Mouse (Mus musculus): ENCODE data around the gene Atp5s. TPM values are rescaled to one million over a fixed set of nuclear protein-coding genes. Genes with fewer than 3 reads are reported as not detected.

Atp5s gene
- polyA plus RNA-seq, 1 experiment from 2014 or later: 20.6 TPM

- ATAC-seq (ENCODE audit: low FRiP score, low TSS enrichment) (peak; percentile 8; the same call in 1 of the 2 replicates), DNase-seq (ENCODE audit: low spot score) (peak; percentile 23)
- 0 out of 2 replicates have a peak, but pooled peaks cover 3% of the 10 kb centered on the region for H3K36me3 ChIP-seq (ENCODE audit: control insufficient read depth, insufficient read depth, low read length)
- peak overlapping the region; percentile 74 for H3K9ac ChIP-seq (ENCODE audit: low read length)
- 3% methylated on average over 24 of the region's 24 CpGs for WGBS
- no peaks in the 10 kb centered on the region for H3K27me3 ChIP-seq (ENCODE audit: control insufficient read depth, insufficient read depth, low read length)
- TF ChIP-seq CTCF (IDR thresholded peaks at IDR 0.05; ENCODE audit: low read depth): no peak
- TF ChIP-seq EP300 (optimal IDR thresholded peaks at IDR 0.05): no peak
- H3K27ac ChIP-seq (replicated peaks): peak overlapping the region; percentile 24; the same call in 1 of the 2 replicates
- H3K4me3 ChIP-seq (ENCODE audit: low read depth, low read length): peak overlapping the region; percentile 72
- no peaks in the 10 kb centered on the region for H3K9me3 ChIP-seq (ENCODE audit: control insufficient read depth, low read length)
- H3K4me2 ChIP-seq (replicated peaks; ENCODE audit: low read depth): peak overlapping the region; percentile 88
- H3K4me1 ChIP-seq (replicated peaks; ENCODE audit: control insufficient read depth, insufficient read depth): no peaks in the 10 kb centered on the region
Observed at GRCm38 (mm10) chr12:69724018-69724710, 586 bp upstream of the Atp5s start.

- H3K27ac ChIP-seq (replicated peaks): no peak overlapping the region
- H3K4me3 ChIP-seq (ENCODE audit: low read depth, low read length): no peak overlapping the region
- H3K4me2 ChIP-seq (replicated peaks; ENCODE audit: low read depth): no peak overlapping the region
- DNase-seq (ENCODE audit: low spot score): no peak
- no peaks in the 10 kb centered on the region for H3K27me3 ChIP-seq (ENCODE audit: control insufficient read depth, insufficient read depth, low read length)
- TF ChIP-seq EP300 (optimal IDR thresholded peaks at IDR 0.05) (no peak), CTCF (IDR thresholded peaks at IDR 0.05; ENCODE audit: low read depth) (no peak)
- 90% methylated on average over 1 of the region's 1 CpGs for WGBS
- H3K4me1 ChIP-seq (replicated peaks; ENCODE audit: control insufficient read depth, insufficient read depth): no peaks in the 10 kb centered on the region
- no peak for ATAC-seq (ENCODE audit: low FRiP score, low TSS enrichment)
- H3K9me3 ChIP-seq (ENCODE audit: control insufficient read depth, low read length): no peaks in the 10 kb centered on the region
- no peak overlapping the region for H3K9ac ChIP-seq (ENCODE audit: low read length)
- no peaks in the 10 kb centered on the region for H3K36me3 ChIP-seq (ENCODE audit: control insufficient read depth, insufficient read depth, low read length)
Observed at GRCm38 (mm10) chr12:69729246-69729645, 4.5 kb downstream of the Atp5s start.

- Histone ChIP-seq H3K9me3 (ENCODE audit: control insufficient read depth, low read length) (no peaks in the 10 kb centered on the region), H3K36me3 (ENCODE audit: control insufficient read depth, insufficient read depth, low read length) (no peaks in the 10 kb centered on the region), H3K4me1 (replicated peaks; ENCODE audit: control insufficient read depth, insufficient read depth) (no peaks in the 10 kb centered on the region), H3K9ac (ENCODE audit: low read length) (no peak overlapping the region), H3K27me3 (ENCODE audit: control insufficient read depth, insufficient read depth, low read length) (no peaks in the 10 kb centered on the region), H3K4me2 (replicated peaks; ENCODE audit: low read depth) (no peak overlapping the region), H3K4me3 (ENCODE audit: low read depth, low read length) (no peak overlapping the region), H3K27ac (replicated peaks) (no peak overlapping the region)
- TF ChIP-seq EP300 (optimal IDR thresholded peaks at IDR 0.05) (no peak), CTCF (IDR thresholded peaks at IDR 0.05; ENCODE audit: low read depth) (no peak)
- ATAC-seq (ENCODE audit: low FRiP score, low TSS enrichment): no peak
- 90% methylated on average over 1 of the region's 1 CpGs for WGBS
- DNase-seq (ENCODE audit: low spot score): no peak
Observed at GRCm38 (mm10) chr12:69730306-69730705, 5.6 kb downstream of the Atp5s start.

GRCm38 (mm10) chr12:69732221-69732620 is 7.5 kb downstream of the Atp5s start:
- no peak overlapping the region for H3K4me3 ChIP-seq (ENCODE audit: low read depth, low read length)
- H3K4me1 ChIP-seq (replicated peaks; ENCODE audit: control insufficient read depth, insufficient read depth): no peaks in the 10 kb centered on the region
- no peaks in the 10 kb centered on the region for H3K36me3 ChIP-seq (ENCODE audit: control insufficient read depth, insufficient read depth, low read length)
- TF ChIP-seq EP300 (optimal IDR thresholded peaks at IDR 0.05): no peak
- TF ChIP-seq CTCF (IDR thresholded peaks at IDR 0.05; ENCODE audit: low read depth): no peak
- H3K9ac ChIP-seq (ENCODE audit: low read length): no peak overlapping the region
- WGBS: 52% methylated on average over 5 of the region's 5 CpGs
- no peak for DNase-seq (ENCODE audit: low spot score)
- no peak overlapping the region for H3K4me2 ChIP-seq (replicated peaks; ENCODE audit: low read depth)
- H3K27ac ChIP-seq (replicated peaks): no peak overlapping the region
- H3K9me3 ChIP-seq (ENCODE audit: control insufficient read depth, low read length): no peaks in the 10 kb centered on the region
- H3K27me3 ChIP-seq (ENCODE audit: control insufficient read depth, insufficient read depth, low read length): no peaks in the 10 kb centered on the region
- ATAC-seq (ENCODE audit: low FRiP score, low TSS enrichment): no peak

- no peak overlapping the region for H3K4me2 ChIP-seq (replicated peaks; ENCODE audit: low read depth)
- no peak overlapping the region for H3K27ac ChIP-seq (replicated peaks)
- H3K4me3 ChIP-seq (ENCODE audit: low read depth, low read length): no peak overlapping the region
- 0% methylated on average over 2 of the region's 2 CpGs for WGBS
- H3K4me1 ChIP-seq (replicated peaks; ENCODE audit: control insufficient read depth, insufficient read depth): no peaks in the 10 kb centered on the region
- TF ChIP-seq CTCF (IDR thresholded peaks at IDR 0.05; ENCODE audit: low read depth): peak; percentile 84
- no peak for TF ChIP-seq EP300 (optimal IDR thresholded peaks at IDR 0.05)
- no peaks in the 10 kb centered on the region for H3K9me3 ChIP-seq (ENCODE audit: control insufficient read depth, low read length)
- H3K9ac ChIP-seq (ENCODE audit: low read length): no peak overlapping the region
- DNase-seq (ENCODE audit: low spot score) (no peak), ATAC-seq (ENCODE audit: low FRiP score, low TSS enrichment) (0 out of 2 replicates have a peak, but pooled peaks have one; percentile 70)
- H3K27me3 ChIP-seq (ENCODE audit: control insufficient read depth, insufficient read depth, low read length): no peaks in the 10 kb centered on the region
- no peaks in the 10 kb centered on the region for H3K36me3 ChIP-seq (ENCODE audit: control insufficient read depth, insufficient read depth, low read length)
Observed at GRCm38 (mm10) chr12:69733518-69733917, 8.8 kb downstream of the Atp5s start.

GRCm38 (mm10) chr12:69733923-69734322 is 9.2 kb downstream of the Atp5s start:
- 69% methylated on average over 3 of the region's 3 CpGs for WGBS

More at GRCm38 (mm10) chr12:69733923-69734322, 9.2 kb downstream of the Atp5s start:
- Histone ChIP-seq H3K4me1 (replicated peaks; ENCODE audit: control insufficient read depth, insufficient read depth) (no peaks in the 10 kb centered on the region), H3K27ac (replicated peaks) (no peak overlapping the region), H3K27me3 (ENCODE audit: control insufficient read depth, insufficient read depth, low read length) (no peaks in the 10 kb centered on the region), H3K4me3 (ENCODE audit: low read depth, low read length) (no peak overlapping the region), H3K36me3 (ENCODE audit: control insufficient read depth, insufficient read depth, low read length) (no peaks in the 10 kb centered on the region), H3K4me2 (replicated peaks; ENCODE audit: low read depth) (no peak overlapping the region), H3K9me3 (ENCODE audit: control insufficient read depth, low read length) (no peaks in the 10 kb centered on the region), H3K9ac (ENCODE audit: low read length) (no peak overlapping the region)
- ATAC-seq (ENCODE audit: low FRiP score, low TSS enrichment) (no peak), DNase-seq (ENCODE audit: low spot score) (no peak)
- TF ChIP-seq CTCF (IDR thresholded peaks at IDR 0.05; ENCODE audit: low read depth) (no peak), EP300 (optimal IDR thresholded peaks at IDR 0.05) (no peak)
